Mouse (Mus musculus) cortical plate, adult 2 months (tissue): ENCODE data around the gene Foxp1. TPM values are rescaled to one million over a fixed set of nuclear protein-coding genes. Genes with fewer than 3 reads are reported as not detected.

ENCODE experiments used
- H3K27ac ChIP-seq: fragments of 200-500 bp; 2 replicates; pipeline ENCODE4 v1.5.1; 2012; ENCODE audit warnings: low read length, control low read depth, inconsistent platforms; ENCODE audit not compliant: insufficient read depth
- H3K4me1 ChIP-seq: fragments of 200-500 bp; 2 replicates; pipeline ENCODE4 v1.6.1; 2011; ENCODE audit warnings: low read length; ENCODE audit not compliant: control insufficient read depth, insufficient read depth
- H3K4me3 ChIP-seq: fragments of 200-500 bp; 2 replicates; pipeline ENCODE4 v1.5.1; 2011; ENCODE audit warnings: mild to moderate bottlenecking, low read length, control low read depth; ENCODE audit not compliant: insufficient read depth
- CTCF ChIP-seq: fragments of 200-500 bp; IDR thresholded peaks from 2 replicates; pipeline ENCODE4 v1.5.1; 2011; ENCODE audit warnings: mild to moderate bottlenecking, control low read depth, low read length; ENCODE audit not compliant: insufficient read depth; ENCODE audit errors: extremely low read depth
- POLR2A ChIP-seq: fragments of 200-500 bp; IDR thresholded peaks from 2 replicates; pipeline ENCODE4 v1.6.1; 2011; ENCODE audit warnings: mild to moderate bottlenecking, low read length, control low read depth; ENCODE audit not compliant: insufficient read depth; ENCODE audit errors: extremely low read depth
- polyA plus RNA-seq: library from polyadenylated mRNA; depleted of rRNA; stranded (reverse); fragments of >200 nt; gene quantifications from 2 replicates; pipeline ENCODE4 v1.2.3, GENCODE M21; 2012

The Foxp1 gene
- polyA plus RNA-seq, 1 experiment: 99.2 TPM

GRCm38 (mm10) chr6:99319415-99320405, 202.8 kb downstream of the Foxp1 start:
- Histone ChIP-seq H3K4me3 (no peak overlapping the region), H3K4me1 (0 out of 2 replicates have a peak, but pooled peaks cover 1% of the 10 kb centered on the region), H3K27ac (no peak overlapping the region)
- TF ChIP-seq POLR2A: no peak
- no peak for TF ChIP-seq CTCF

DNA sequence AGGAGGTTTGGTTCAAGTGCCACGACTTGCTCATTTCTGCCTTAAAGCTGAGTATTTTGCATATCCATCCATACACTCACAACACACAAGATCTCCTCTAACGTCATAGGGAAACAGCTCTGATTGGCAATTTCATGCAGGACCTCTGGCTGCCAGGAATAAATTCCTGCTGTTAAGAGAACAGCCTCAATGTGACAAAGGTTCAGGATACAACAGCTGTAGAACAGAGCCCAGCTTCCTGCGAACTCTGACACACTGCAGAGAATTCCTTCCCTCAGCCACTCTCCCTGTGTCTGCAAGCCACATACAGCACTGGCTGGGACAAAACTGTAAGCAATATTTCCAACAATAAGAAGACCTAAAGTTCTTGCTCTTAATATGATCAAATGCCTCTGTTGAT, 207.8 kb downstream of the Foxp1 start:
- H3K27ac ChIP-seq: no peak overlapping the region
- no peak overlapping the region for H3K4me3 ChIP-seq
- TF ChIP-seq CTCF: no peak
- TF ChIP-seq POLR2A: no peak
- peaks cover 5% of the 10 kb centered on the region for H3K4me1 ChIP-seq

DNA sequence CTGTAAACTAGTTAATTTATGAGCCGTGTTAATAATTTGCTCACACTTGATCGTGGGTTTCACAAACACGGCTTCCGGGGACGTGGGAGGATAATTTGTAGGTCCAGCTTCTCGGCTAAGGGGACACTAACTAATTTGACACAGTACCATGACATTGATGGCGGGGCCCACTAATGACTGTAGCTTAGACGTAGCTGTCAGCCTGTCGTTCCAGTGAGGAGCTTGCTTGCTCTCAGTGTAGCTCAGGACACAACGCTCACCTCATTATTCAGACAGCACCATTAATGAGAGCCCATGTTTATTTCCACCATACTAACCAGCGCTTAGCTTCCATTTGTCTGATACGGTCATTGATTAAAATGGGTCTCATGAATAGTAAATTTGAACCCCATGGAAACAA, 212.0 kb downstream of the Foxp1 start:
- H3K4me1 ChIP-seq: peaks cover 5% of the 10 kb centered on the region
- H3K4me3 ChIP-seq: no peak overlapping the region
- TF ChIP-seq CTCF: no peak
- no peak for TF ChIP-seq POLR2A
- no peak overlapping the region for H3K27ac ChIP-seq

DNA sequence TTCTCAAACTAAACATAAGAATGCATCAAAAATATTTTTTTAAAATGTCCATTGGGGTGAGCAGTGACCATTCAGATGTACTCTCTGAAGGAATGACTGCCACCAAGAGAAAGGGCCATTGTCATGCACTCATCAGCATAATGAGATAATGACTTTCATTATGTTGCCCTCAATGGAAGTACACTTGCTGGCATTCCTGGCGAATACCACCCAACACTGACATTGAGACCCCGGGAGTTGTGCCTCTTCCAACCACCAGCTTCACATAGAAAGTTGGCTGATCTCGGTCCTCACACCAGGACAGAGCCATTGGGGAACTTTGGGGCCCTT, 212.4 kb downstream of the Foxp1 start:
- no peak overlapping the region for H3K27ac ChIP-seq
- H3K4me3 ChIP-seq: no peak overlapping the region
- peaks cover 5% of the 10 kb centered on the region for H3K4me1 ChIP-seq
- TF ChIP-seq POLR2A (no peak), CTCF (no peak)

GRCm38 (mm10) chr6:99309466-99310170, 212.9 kb downstream of the Foxp1 start:
- peaks cover 5% of the 10 kb centered on the region for H3K4me1 ChIP-seq
- H3K27ac ChIP-seq: no peak overlapping the region
- TF ChIP-seq POLR2A (no peak), CTCF (no peak)
- H3K4me3 ChIP-seq: no peak overlapping the region

DNA sequence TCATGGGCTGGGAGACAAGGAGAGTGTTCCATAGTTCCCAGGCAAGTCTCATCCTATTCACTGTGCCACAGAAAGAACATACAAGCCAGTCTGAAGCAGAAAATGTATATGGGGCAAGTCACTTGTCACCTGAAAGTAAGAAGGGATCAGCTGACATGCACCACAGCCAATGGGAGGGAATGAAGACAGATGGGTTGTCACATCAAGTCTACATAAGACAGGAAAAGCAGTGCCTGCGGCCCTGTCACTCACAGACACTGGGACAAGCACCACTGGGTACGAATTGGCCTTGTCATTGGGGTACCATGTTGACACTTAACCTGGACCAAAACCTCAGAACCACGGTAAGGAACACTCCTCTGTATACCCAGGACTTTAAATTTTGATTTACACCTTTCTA, 216.8 kb downstream of the Foxp1 start:
- TF ChIP-seq POLR2A: no peak
- TF ChIP-seq CTCF: no peak
- Histone ChIP-seq H3K4me3 (no peak overlapping the region), H3K4me1 (no peaks in the 10 kb centered on the region), H3K27ac (no peak overlapping the region)

- H3K4me3 ChIP-seq: no peak overlapping the region
- no peaks in the 10 kb centered on the region for H3K4me1 ChIP-seq
- TF ChIP-seq CTCF (no peak), POLR2A (no peak)
- H3K27ac ChIP-seq: no peak overlapping the region
Observed at GRCm38 (mm10) chr6:99305236-99305635, 217.3 kb downstream of the Foxp1 start.

DNA sequence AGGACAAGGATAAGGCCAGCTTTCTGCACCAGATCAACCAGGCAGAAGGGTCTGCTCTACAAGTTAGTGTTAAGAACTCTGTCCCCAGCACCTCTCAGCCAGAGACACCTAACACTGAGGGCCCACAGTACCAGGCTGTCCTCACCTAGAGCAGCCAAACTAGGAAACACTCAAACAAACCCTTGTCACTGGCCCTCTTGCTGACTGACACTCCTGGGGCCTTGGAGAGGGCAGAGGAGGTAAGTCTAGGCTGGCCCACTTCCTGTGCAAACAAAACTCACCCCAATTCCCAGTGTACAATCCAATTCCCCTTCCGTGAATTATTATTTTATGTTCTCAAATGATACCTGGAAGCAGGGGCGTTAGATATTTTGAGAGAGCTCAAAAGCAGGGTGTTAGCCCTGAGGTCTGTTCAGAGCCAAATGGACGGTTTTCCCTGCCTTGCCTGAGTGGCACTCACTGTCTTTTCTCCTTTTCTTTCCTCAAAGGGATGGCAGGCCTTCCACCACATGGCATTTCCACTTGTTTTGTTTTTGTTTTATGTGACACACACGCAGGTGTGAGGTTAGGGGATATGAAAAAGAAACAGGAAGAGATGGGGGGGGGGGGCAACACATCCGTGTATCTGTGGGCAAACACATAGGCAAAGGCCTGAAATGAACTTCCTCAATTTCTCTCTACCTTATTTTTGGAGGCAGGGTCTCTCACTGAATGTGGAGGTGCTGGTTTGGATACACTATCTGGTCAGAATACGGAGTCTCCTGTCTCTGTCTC, 219.7 kb downstream of the Foxp1 start:
- no peak for TF ChIP-seq POLR2A
- TF ChIP-seq CTCF: no peak
- Histone ChIP-seq H3K27ac (no peak overlapping the region), H3K4me3 (no peak overlapping the region), H3K4me1 (no peaks in the 10 kb centered on the region)

- no peaks in the 10 kb centered on the region for H3K4me1 ChIP-seq
- H3K27ac ChIP-seq: no peak overlapping the region
- H3K4me3 ChIP-seq: no peak overlapping the region
- TF ChIP-seq CTCF (no peak), POLR2A (no peak)
Observed at GRCm38 (mm10) chr6:99301923-99302322, 220.6 kb downstream of the Foxp1 start.
